8 mouse cellular contexts compared by ENCODE assay signal in the genomic region with DNA sequence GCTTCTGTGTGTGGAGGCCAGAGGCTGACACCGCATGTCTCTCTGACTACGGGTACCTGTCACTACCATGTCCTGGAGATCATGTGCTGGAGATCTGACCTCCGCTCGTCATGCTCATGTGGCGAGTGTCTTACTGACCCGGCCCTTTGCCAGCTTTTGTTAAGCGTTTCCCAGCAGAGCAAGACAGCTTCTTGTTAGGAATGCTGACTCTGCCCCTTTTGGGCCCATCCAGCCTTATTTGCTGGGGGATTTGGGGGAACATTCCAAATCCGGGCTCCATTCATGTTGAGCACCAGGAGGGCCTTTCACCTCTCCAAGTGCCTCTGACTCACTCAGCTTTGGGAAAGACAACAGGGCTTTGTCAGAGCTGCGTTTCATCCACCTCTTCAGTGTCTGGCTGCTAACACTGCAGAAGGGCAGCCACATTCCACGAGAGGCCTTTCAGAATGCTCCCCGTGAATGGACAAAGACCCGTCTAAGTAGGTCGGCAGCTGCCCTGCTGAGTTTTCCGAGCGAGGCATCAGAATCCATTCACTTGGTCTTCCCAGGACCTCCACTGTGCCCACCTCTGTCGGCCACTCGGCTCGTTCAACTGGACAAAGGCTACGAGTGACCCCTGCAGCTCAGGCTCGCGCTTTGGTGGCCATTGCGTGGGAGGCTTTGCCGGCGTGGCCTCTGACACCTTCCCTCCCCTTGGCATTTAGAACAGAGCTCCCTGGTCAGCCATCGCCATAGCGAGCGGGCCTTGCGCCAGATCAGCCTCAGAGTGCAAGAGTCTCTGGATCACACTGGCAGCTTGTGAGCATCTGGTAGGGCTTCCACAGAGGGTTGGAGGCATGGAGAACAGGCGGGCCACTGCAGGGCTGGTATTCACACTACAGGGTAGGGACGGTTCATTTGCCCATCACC. TPM values are rescaled to one million over a fixed set of nuclear protein-coding genes. Genes with fewer than 3 reads are reported as not detected.
DNase-seq lines count a peak whose midpoint lies in the region; ATAC-seq and TF ChIP-seq lines count a peak whose summit lies in the region.

No protein-coding gene starts in this region.

- H3K27ac ChIP-seq in lung, embryonic 14.5 days (ENCODE audit: low read depth), result peak overlapping the region; percentile 72
- H3K27ac ChIP-seq in kidney, embryonic 16.5 days (ENCODE audit: low read length), result 0 out of 2 replicates have a peak overlapping the region, but pooled peaks have one; percentile 11

- H3K4me1 ChIP-seq in lung, embryonic 14.5 days (ENCODE audit: insufficient read depth), result peaks cover 14% of the 10 kb centered on the region
- H3K4me1 ChIP-seq in kidney, embryonic 16.5 days (ENCODE audit: insufficient read depth, low read length), result peaks cover 2% of the 10 kb centered on the region; the same call in 1 of the 2 replicates

- intact Hi-C loops in left cerebral cortex, postnatal 25 days (cut with DNase I), result no loop called here

- H3K9ac ChIP-seq in lung, embryonic 14.5 days, result no peak overlapping the region
- H3K9ac ChIP-seq in kidney, embryonic 16.5 days (replicated peaks; ENCODE audit: low read length), result no peak overlapping the region

- 61% methylated on average over 30 of the region's 30 CpGs for WGBS in lung, embryonic 14.5 days
- WGBS in kidney, embryonic 16.5 days, result 80% methylated on average over 30 of the region's 30 CpGs

- H3K9me3 ChIP-seq in lung, embryonic 14.5 days (ENCODE audit: low read depth, low read length), result no peaks in the 10 kb centered on the region
- H3K9me3 ChIP-seq in kidney, embryonic 16.5 days (ENCODE audit: low read length), result no peaks in the 10 kb centered on the region

- H3K4me2 ChIP-seq in lung, embryonic 14.5 days, result no peak overlapping the region
- H3K4me2 ChIP-seq in kidney, embryonic 16.5 days (replicated peaks; ENCODE audit: low read depth, low read length), result no peak overlapping the region

- DNase-seq in lung, embryonic 14.5 days, result peak; percentile 63
- DNase-seq in lung, adult 18-20 months, result no peak
- DNase-seq in embryo, embryonic 11 days, result peak; percentile 61
- peak; percentile 37 for DNase-seq in neural tube, embryonic 10.5 days (ENCODE audit: extremely low spot score, low spot score)
- DNase-seq in c-Kit-positive CD71-positive TER-119-positive erythroid progenitor cells, embryonic 14.5 days (ENCODE audit: low spot score), result no peak
- no peak for DNase-seq in left cerebral cortex, postnatal 25 days (ENCODE audit: low spot score in 2 of 2)
- DNase-seq in adrenal gland, adult (ENCODE audit: inconsistent age in 2 of 2, low spot score in 1 of 2), result no peak

- no peak overlapping the region for H3K4me3 ChIP-seq in lung, embryonic 14.5 days (ENCODE audit: low read depth, low read length)
- no peak overlapping the region for H3K4me3 ChIP-seq in kidney, embryonic 16.5 days (ENCODE audit: low read length)

- no peak for TF ChIP-seq CTCF in lung, embryonic 14.5 days (IDR thresholded peaks at IDR 0.05; ENCODE audit: low read depth)

- H3K36me3 ChIP-seq in lung, embryonic 14.5 days (ENCODE audit: insufficient read depth), result no peaks in the 10 kb centered on the region
- H3K36me3 ChIP-seq in kidney, embryonic 16.5 days (ENCODE audit: insufficient read depth, low read length), result no peaks in the 10 kb centered on the region

- no peaks in the 10 kb centered on the region for H3K27me3 ChIP-seq in lung, embryonic 14.5 days (ENCODE audit: insufficient read depth, low read length)
- H3K27me3 ChIP-seq in kidney, embryonic 16.5 days (ENCODE audit: insufficient read depth, low read length), result no peaks in the 10 kb centered on the region

- ATAC-seq in lung, embryonic 14.5 days (ENCODE audit: insufficient read depth), result peak; percentile 66
- no peak for ATAC-seq in kidney, embryonic 16.5 days (ENCODE audit: low FRiP score, low TSS enrichment)

RNA-seq across cellular contexts. Expression of a gene that starts 58.3 kb away (rescaled TPM):
- polyA plus RNA-seq in lung, embryonic 14.5 days (2014; fragmentation: Nextera tagmentation; extraction: Ambion mirVana), result 0.72 and 2.4 TPM in 2 replicates
- 1.1 and 1.2 TPM in 2 replicates for polyA plus RNA-seq in kidney, embryonic 16.5 days (2015; fragmentation: Nextera tagmentation; extraction: Ambion mirVana)
- total RNA-seq in left cerebral cortex, postnatal 25 days (2021), result under 1 TPM; 0.30 to 0.41 TPM

Comparison
In these comparisons a context has a peak if more than half of its experiments do, and no peak if none do; other contexts are left out.
1. DNase-seq: peak in lung, embryonic 14.5 days (single experiment), embryo, embryonic 11 days (single experiment) and neural tube, embryonic 10.5 days (single experiment); none in lung, adult 18-20 months (0 of 2), c-Kit-positive CD71-positive TER-119-positive erythroid progenitor cells, embryonic 14.5 days (single experiment), left cerebral cortex, postnatal 25 days (0 of 2) and adrenal gland, adult (0 of 2).